Mouse (Mus musculus) liver, embryonic 15.5 days (tissue): ENCODE results near the gene Spdef. TPM values are rescaled to one million over a fixed set of nuclear protein-coding genes. Genes with fewer than 3 reads are reported as not detected.

Experiments used
- ATAC-seq: fragments of 200-750 bp; cut with Nextera tagmentation; 2 replicates; pipeline ENCODE4 v1.8.0; 2017; ENCODE audit warnings: moderate number of reproducible peaks, mild to moderate bottlenecking, moderate library complexity; ENCODE audit not compliant: insufficient read depth
- H3K27ac ChIP-seq: fragments of 300-500 bp; sonication (generic); replicated peaks from 2 replicates; pipeline ENCODE4 v1.5.1; 2015; ENCODE audit warnings: mild to moderate bottlenecking, inconsistent platforms
- H3K27me3 ChIP-seq: fragments of 300-500 bp; sonication (generic); 2 replicates; pipeline ENCODE4 v1.6.1; 2015; ENCODE audit warnings: mild to moderate bottlenecking, inconsistent platforms
- H3K36me3 ChIP-seq: fragments of 300-500 bp; sonication (generic); replicated peaks from 2 replicates; pipeline ENCODE4 v1.6.1; 2015; ENCODE audit warnings: moderate library complexity, mild to moderate bottlenecking, inconsistent platforms
- H3K4me1 ChIP-seq: fragments of 300-500 bp; sonication (generic); replicated peaks from 2 replicates; pipeline ENCODE4 v1.6.1; 2015; ENCODE audit warnings: inconsistent platforms
- H3K4me2 ChIP-seq: fragments of 300-500 bp; sonication (generic); 2 replicates; pipeline ENCODE4 v1.6.1; 2015; ENCODE audit warnings: moderate library complexity, mild to moderate bottlenecking, inconsistent platforms
- H3K4me3 ChIP-seq: fragments of 300-500 bp; sonication (generic); replicated peaks from 2 replicates; pipeline ENCODE4 v1.5.1; 2015; ENCODE audit warnings: mild to moderate bottlenecking, inconsistent platforms
- H3K9ac ChIP-seq: fragments of 300-500 bp; sonication (generic); 2 replicates; pipeline ENCODE4 v1.6.1; 2015; ENCODE audit warnings: moderate library complexity, mild to moderate bottlenecking, inconsistent platforms
- H3K9me3 ChIP-seq: fragments of 300-500 bp; sonication (generic); replicated peaks from 2 replicates; pipeline ENCODE4 v1.6.1; 2016; ENCODE audit warnings: inconsistent platforms
- WGBS: fragments of 180-500 bp; shearing (Covaris S2); methylation state at CpG from one replicate; pipeline ENCODE4 v1.1.7; 2015; ENCODE audit warnings: mixed read lengths; ENCODE audit not compliant: insufficient replicate concordance; 5-methylcytosine and 5-hydroxymethylcytosine counted together
- polyA plus RNA-seq: library from polyadenylated mRNA; unstranded; fragments of >200 nt; fragmentation: Nextera tagmentation; extraction: Ambion mirVana; gene quantifications from 2 replicates; pipeline ENCODE4 v1.2.1, GENCODE M21; 2015

Spdef gene
- polyA plus RNA-seq, 1 experiment from 2014 or later: not detected

DNA sequence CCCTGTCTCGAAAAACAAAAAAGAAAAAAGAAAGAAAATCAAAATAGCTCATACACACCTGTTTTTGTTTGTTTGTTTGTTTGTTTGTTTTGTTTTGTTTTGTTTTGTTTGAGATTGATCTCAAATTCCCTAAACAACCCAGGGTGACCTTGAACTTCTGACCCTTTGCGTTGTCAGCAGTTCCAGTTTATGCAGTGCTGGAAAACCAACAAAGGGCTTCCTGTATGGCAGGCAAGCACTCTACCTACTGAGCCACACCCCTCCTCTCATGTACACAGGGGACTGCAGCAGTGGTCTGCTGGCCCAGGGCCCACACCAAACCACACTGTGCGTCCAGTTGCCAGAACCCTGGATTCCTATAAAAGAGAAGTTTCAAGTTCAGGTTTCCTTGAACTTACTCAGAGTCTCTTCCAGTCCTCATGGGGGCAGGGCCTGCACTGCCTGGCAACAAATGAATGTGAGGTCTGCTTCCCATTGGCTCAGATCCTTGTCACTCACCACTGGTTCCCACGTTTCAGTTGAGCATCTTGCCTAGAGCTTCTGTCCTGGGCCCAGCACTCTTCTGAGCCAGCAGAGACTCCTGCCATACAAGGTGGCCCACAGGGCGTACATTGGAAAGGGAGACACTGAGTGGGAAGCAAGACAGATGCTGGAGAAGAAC lies 24.7 kb downstream of the Spdef start:
- 44% methylated on average over 5 of the region's 5 CpGs for WGBS
- Histone ChIP-seq H3K4me2 (no peak overlapping the region), H3K9ac (no peak overlapping the region), H3K4me3 (no peak overlapping the region), H3K9me3 (peaks cover 4% of the 10 kb centered on the region; the same call in 1 of the 2 replicates), H3K27ac (no peak overlapping the region), H3K4me1 (peaks cover 14% of the 10 kb centered on the region), H3K27me3 (peaks cover 47% of the 10 kb centered on the region), H3K36me3 (no peaks in the 10 kb centered on the region)
- no peak for ATAC-seq

DNA sequence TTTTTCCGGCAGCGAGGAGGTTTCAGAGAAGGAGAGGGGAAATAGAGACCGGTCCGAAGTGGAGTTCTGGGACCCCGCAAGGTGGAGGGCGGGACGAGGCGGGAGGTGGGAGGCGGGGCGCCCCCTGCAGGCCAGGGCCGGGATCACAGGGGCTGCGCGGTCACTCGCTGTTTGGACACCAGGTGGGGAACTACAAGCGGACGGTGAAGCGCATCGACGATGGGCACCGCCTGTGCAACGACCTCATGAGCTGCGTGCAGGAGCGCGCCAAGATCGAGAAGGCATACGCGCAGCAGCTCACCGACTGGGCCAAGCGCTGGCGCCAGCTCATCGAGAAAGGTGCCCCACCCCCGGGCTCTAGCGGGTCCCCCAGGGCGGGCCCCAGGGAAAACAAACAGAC lies 26.2 kb downstream of the Spdef start:
- peak; percentile 42; the same call in 1 of the 2 replicates for ATAC-seq
- H3K9ac ChIP-seq: no peak overlapping the region

DNA sequence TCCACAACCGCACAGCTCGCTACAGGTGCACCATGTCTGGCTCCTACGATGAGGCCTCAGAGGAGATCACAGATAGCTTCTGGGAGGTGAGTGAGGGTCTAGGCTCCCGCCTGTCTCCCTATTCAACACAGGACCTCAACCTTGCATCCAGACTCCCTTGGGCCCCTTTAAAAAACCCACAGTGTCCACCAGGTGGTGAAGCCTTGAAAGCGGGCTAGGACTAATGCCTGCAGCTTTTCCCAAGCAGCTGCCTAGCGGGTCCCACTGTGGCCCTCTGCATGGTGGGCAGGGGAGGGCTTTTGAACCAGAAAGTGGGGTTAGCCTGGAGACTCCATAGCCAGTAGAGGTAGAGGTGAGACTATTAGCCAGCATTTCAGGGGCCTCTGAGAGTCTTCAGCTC lies 26.9 kb downstream of the Spdef start:
- 77% methylated on average over 6 of the region's 6 CpGs for WGBS
- Histone ChIP-seq H3K27ac (no peak overlapping the region), H3K4me2 (no peak overlapping the region), H3K4me1 (peaks cover 5% of the 10 kb centered on the region; the same call in 1 of the 2 replicates), H3K4me3 (no peak overlapping the region), H3K9me3 (peaks cover 4% of the 10 kb centered on the region; the same call in 1 of the 2 replicates), H3K9ac (no peak overlapping the region), H3K27me3 (peaks cover 26% of the 10 kb centered on the region), H3K36me3 (no peaks in the 10 kb centered on the region)
- ATAC-seq: no peak

More for the DNA sequence above, 26.2 kb downstream of the Spdef start:
- H3K4me3 ChIP-seq: no peak overlapping the region; the same call in 1 of the 2 replicates
- H3K27ac ChIP-seq: no peak overlapping the region
- H3K4me1 ChIP-seq: peaks cover 5% of the 10 kb centered on the region
- H3K27me3 ChIP-seq: peaks cover 33% of the 10 kb centered on the region
- H3K36me3 ChIP-seq: no peaks in the 10 kb centered on the region
- 1% methylated on average over 34 of the region's 34 CpGs for WGBS
- peak overlapping the region; percentile 64 for H3K4me2 ChIP-seq
- H3K9me3 ChIP-seq: peaks cover 4% of the 10 kb centered on the region; the same call in 1 of the 2 replicates

- Histone ChIP-seq H3K36me3 (no peaks in the 10 kb centered on the region), H3K4me2 (no peak overlapping the region), H3K27me3 (peaks cover 16% of the 10 kb centered on the region), H3K4me1 (peaks cover 5% of the 10 kb centered on the region; the same call in 1 of the 2 replicates), H3K27ac (no peak overlapping the region), H3K9me3 (peaks cover 4% of the 10 kb centered on the region; the same call in 1 of the 2 replicates), H3K4me3 (no peak overlapping the region), H3K9ac (no peak overlapping the region)
- WGBS: 49% methylated on average over 2 of the region's 2 CpGs
- ATAC-seq: no peak
Observed at GRCm38 (mm10) chr17:27700812-27701211, 27.9 kb downstream of the Spdef start.

- no peak for ATAC-seq
- Histone ChIP-seq H3K27me3 (peaks cover 7% of the 10 kb centered on the region), H3K9me3 (peaks cover 4% of the 10 kb centered on the region; the same call in 1 of the 2 replicates), H3K36me3 (no peaks in the 10 kb centered on the region), H3K27ac (no peak overlapping the region), H3K9ac (no peak overlapping the region), H3K4me3 (no peak overlapping the region), H3K4me2 (no peak overlapping the region), H3K4me1 (peaks cover 5% of the 10 kb centered on the region; the same call in 1 of the 2 replicates)
- 68% methylated on average over 17 of the region's 17 CpGs for WGBS
Observed at GRCm38 (mm10) chr17:27699641-27700244, 29.0 kb downstream of the Spdef start.

DNA sequence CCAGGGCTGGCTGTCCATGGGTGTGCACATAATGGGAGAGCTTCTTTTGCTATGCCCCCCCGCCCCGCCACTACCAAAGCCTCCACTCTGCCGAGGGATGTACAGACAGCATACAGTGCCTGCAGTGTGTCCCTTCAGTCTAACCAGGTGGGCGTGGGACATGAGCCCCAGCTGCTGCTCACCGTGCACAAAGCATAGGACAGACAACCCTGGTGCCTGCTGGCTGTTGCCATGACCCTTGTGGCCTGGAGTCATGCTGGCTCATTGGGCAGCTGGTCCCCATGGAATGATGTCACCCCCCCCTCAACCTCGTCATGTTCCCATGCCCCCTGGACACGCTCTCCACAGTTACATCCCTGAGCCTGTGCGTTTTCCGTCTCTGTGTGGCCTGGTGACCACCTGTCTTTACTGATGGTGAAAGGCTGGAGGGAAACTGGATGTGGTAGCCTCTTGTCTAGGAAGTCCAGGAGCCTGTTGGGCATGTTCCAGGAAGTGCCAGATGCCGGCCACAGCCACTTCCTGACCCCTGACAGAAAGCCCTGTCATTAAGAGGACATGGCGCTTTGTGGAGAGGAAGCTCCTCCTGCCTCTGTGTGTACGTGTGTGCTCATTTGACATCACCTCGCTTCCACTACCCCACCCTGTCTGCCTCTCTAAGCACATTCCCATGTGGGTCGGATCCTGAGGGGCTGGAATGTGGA lies 37.6 kb downstream of the Spdef start:
- Histone ChIP-seq H3K9ac (no peak overlapping the region), H3K4me2 (no peak overlapping the region), H3K27ac (no peak overlapping the region), H3K4me3 (no peak overlapping the region), H3K27me3 (peaks cover 28% of the 10 kb centered on the region), H3K9me3 (no peaks in the 10 kb centered on the region), H3K4me1 (no peaks in the 10 kb centered on the region), H3K36me3 (no peaks in the 10 kb centered on the region)
- ATAC-seq: no peak
- 36% methylated on average over 13 of the region's 14 CpGs for WGBS

DNA sequence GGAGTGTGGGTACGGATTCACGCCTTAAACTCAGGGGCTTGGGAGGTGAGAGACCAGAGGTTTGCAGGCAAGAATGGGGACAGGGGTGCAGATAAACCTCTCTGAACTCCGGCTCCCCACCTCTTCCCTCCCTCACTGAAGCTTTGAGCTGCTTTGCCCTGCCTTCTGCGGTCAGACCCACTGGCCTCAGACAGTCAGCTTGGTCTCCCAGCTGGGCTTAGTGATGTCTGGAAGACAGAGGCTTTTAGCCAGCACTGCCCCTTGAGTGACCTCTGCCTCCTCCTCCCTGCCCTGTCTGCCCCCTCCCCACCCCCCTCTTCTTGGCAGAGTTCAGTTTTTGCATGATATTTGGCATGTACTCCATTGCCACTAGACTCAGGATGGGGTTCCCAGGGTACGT lies 42.4 kb downstream of the Spdef start:
- Histone ChIP-seq H3K9ac (no peak overlapping the region), H3K9me3 (no peaks in the 10 kb centered on the region), H3K4me2 (no peak overlapping the region), H3K27ac (no peak overlapping the region), H3K4me1 (peaks cover 6% of the 10 kb centered on the region), H3K36me3 (no peaks in the 10 kb centered on the region), H3K4me3 (no peak overlapping the region), H3K27me3 (peaks cover 63% of the 10 kb centered on the region)
- WGBS: 25% methylated on average over 5 of the region's 5 CpGs
- ATAC-seq: no peak

GRCm38 (mm10) chr17:27685550-27685913 lies 43.2 kb downstream of the Spdef start:
- Histone ChIP-seq H3K9me3 (no peaks in the 10 kb centered on the region), H3K36me3 (no peaks in the 10 kb centered on the region), H3K27ac (no peak overlapping the region), H3K4me2 (peak overlapping the region; percentile 55), H3K27me3 (peaks cover 63% of the 10 kb centered on the region), H3K4me1 (peaks cover 6% of the 10 kb centered on the region), H3K4me3 (no peak overlapping the region), H3K9ac (no peak overlapping the region)
- no peak for ATAC-seq
- 3% methylated on average over 11 of the region's 11 CpGs for WGBS

DNA sequence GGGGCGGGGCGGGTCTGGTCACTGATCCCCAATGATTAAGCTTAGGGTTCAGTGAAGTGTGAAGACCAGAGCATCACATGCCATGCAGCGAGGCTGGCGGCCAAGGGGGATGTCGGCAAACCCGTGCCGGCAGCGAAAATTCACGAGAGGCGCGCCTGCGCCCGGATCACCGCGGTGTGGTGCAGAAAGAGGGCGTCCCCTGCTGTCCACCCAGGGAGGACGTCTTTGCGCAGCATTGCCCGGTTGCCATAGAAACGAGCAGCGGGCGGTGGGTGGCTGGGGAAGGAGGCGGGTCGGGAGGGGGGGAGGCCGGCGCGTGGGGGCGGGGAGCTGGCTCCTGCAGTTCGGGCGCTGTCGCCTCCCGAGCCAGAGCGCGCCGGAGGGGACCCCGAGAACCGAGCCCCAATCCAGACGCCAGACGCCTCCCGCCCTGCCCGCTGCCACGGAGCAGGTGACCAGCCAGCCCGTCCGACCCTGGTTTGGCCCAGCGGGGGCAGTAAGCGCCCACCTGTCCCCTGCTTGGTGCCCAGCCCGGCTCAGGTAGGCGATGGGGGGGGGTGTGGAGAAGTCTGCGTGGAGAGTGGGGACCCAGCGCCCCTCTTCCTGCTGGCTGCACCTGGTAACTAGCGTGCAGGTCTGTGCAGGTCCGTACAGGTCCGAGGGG lies 43.7 kb downstream of the Spdef start:
- Histone ChIP-seq H3K4me1 (peaks cover 6% of the 10 kb centered on the region), H3K4me3 (peak overlapping the region; percentile 23), H3K9ac (no peak overlapping the region), H3K27me3 (peaks cover 63% of the 10 kb centered on the region), H3K9me3 (no peaks in the 10 kb centered on the region), H3K27ac (no peak overlapping the region), H3K36me3 (no peaks in the 10 kb centered on the region), H3K4me2 (peak overlapping the region; percentile 55)
- 1% methylated on average over 43 of the region's 53 CpGs for WGBS
- no peak for ATAC-seq

- H3K27me3 ChIP-seq: peaks cover 16% of the 10 kb centered on the region
- no peak overlapping the region for H3K4me3 ChIP-seq
- no peak overlapping the region for H3K27ac ChIP-seq
- ATAC-seq: no peak
- no peaks in the 10 kb centered on the region for H3K36me3 ChIP-seq
- no peaks in the 10 kb centered on the region for H3K4me1 ChIP-seq
- no peaks in the 10 kb centered on the region for H3K9me3 ChIP-seq
- no peak overlapping the region for H3K9ac ChIP-seq
- WGBS: 47% methylated on average over 11 of the region's 11 CpGs
- no peak overlapping the region for H3K4me2 ChIP-seq
Observed at GRCm38 (mm10) chr17:27678924-27679813, 49.6 kb downstream of the Spdef start.
